Mouse (Mus musculus) limb, embryonic 14.5 days (tissue): ENCODE measurements at regions not wholly inside any gene's neighbourhood (a gene's known extent, or its start where the extent isn't known, plus 50 kb on each side); places are given as distances from the start of the nearest gene placed in this dataset.

Experiments used
- ATAC-seq: fragments of 200-750 bp; cut with Nextera tagmentation; 2 replicates; pipeline ENCODE4 v1.8.0; 2017; ENCODE audit warnings: low read depth, moderate number of reproducible peaks, moderate TSS enrichment; ENCODE audit not compliant: low FRiP score
- DNase-seq: peaks from one replicate; pipeline ENCODE4 v3.0.0-alpha.2; 2015; ENCODE audit warnings: low spot score
- H3K27ac ChIP-seq: fragments of 300-500 bp; sonication (generic); replicated peaks from 2 replicates; pipeline ENCODE4 v1.5.1; 2014; ENCODE audit warnings: low read depth, mild to moderate bottlenecking, low read length, moderate library complexity, mixed read lengths
- H3K27me3 ChIP-seq: fragments of 300-500 bp; sonication (generic); 2 replicates; pipeline ENCODE4 v1.6.1; 2014; ENCODE audit warnings: low read length, mixed read lengths; ENCODE audit not compliant: control insufficient read depth, insufficient read depth
- H3K36me3 ChIP-seq: fragments of 300-500 bp; sonication (generic); 2 replicates; pipeline ENCODE4 v1.6.1; 2014; ENCODE audit warnings: mild to moderate bottlenecking, low read length, moderate library complexity, mixed read lengths; ENCODE audit not compliant: control insufficient read depth, insufficient read depth
- H3K4me1 ChIP-seq: fragments of 300-500 bp; sonication (generic); 2 replicates; pipeline ENCODE4 v1.6.1; 2014; ENCODE audit warnings: antibody characterized with exemption, low read length, mixed read lengths; ENCODE audit not compliant: control insufficient read depth, insufficient read depth
- H3K4me2 ChIP-seq: fragments of 300-500 bp; sonication (generic); replicated peaks from 2 replicates; pipeline ENCODE4 v1.6.1; 2014; ENCODE audit warnings: low read depth, mild to moderate bottlenecking, low read length, moderate library complexity; ENCODE audit not compliant: severe bottlenecking
- H3K4me3 ChIP-seq: fragments of 300-500 bp; sonication (generic); replicated peaks from 2 replicates; pipeline ENCODE4 v1.5.1; 2014; ENCODE audit warnings: low read length
- H3K9ac ChIP-seq: fragments of 300-500 bp; sonication (generic); 2 replicates; pipeline ENCODE4 v1.6.1; 2014; ENCODE audit warnings: mild to moderate bottlenecking, low read depth, low read length, moderate library complexity; ENCODE audit not compliant: severe bottlenecking
- H3K9me3 ChIP-seq: fragments of 300-500 bp; sonication (generic); 2 replicates; pipeline ENCODE4 v1.6.1; 2016; ENCODE audit warnings: low read length; ENCODE audit not compliant: control insufficient read depth
- POLR2A ChIP-seq: fragments of 200-500 bp; IDR thresholded peaks from 2 replicates; pipeline ENCODE4 v1.8.0; 2012; ENCODE audit warnings: inconsistent platforms, mild to moderate bottlenecking, moderate library complexity, borderline replicate concordance; ENCODE audit not compliant: insufficient read depth, insufficient read length; ENCODE audit errors: extremely low read depth
- whole genome bisulfite sequencing: fragments of 180-500 bp; shearing (Covaris S2); extraction: QIAGEN DNeasy Blood & Tissue Kit; methylation state at CpG from one replicate; pipeline ENCODE4 v1.1.7; 2014; 5-methylcytosine and 5-hydroxymethylcytosine counted together

- 77% methylated on average over 6 of the region's 6 CpGs for WGBS
- Histone ChIP-seq H3K9ac (no peak overlapping the region), H3K4me3 (no peak overlapping the region), H3K9me3 (peaks cover 6% of the 10 kb centered on the region), H3K4me1 (no peaks in the 10 kb centered on the region), H3K36me3 (no peaks in the 10 kb centered on the region), H3K4me2 (no peak overlapping the region), H3K27ac (no peak overlapping the region), H3K27me3 (no peaks in the 10 kb centered on the region)
- no peak for DNase-seq
- TF ChIP-seq POLR2A = no peak
- ATAC-seq = no peak
Observed at GRCm38 (mm10) chr10:53466261-53466660, 86.5 kb upstream of the Cep85l start.

GRCm38 (mm10) chr10:53464581-53464980, 84.8 kb upstream of the Cep85l start:
- Histone ChIP-seq H3K4me3 (no peak overlapping the region), H3K9ac (no peak overlapping the region), H3K4me2 (no peak overlapping the region), H3K4me1 (no peaks in the 10 kb centered on the region), H3K9me3 (no peaks in the 10 kb centered on the region), H3K36me3 (no peaks in the 10 kb centered on the region), H3K27ac (no peak overlapping the region), H3K27me3 (no peaks in the 10 kb centered on the region)
- ATAC-seq (no peak), DNase-seq (no peak)
- no peak for TF ChIP-seq POLR2A

- no peaks in the 10 kb centered on the region for H3K36me3 ChIP-seq
- no peak overlapping the region for H3K4me3 ChIP-seq
- no peak for DNase-seq
- no peaks in the 10 kb centered on the region for H3K27me3 ChIP-seq
- no peak overlapping the region for H3K27ac ChIP-seq
- H3K9me3 ChIP-seq = no peaks in the 10 kb centered on the region
- no peak for ATAC-seq
- H3K4me1 ChIP-seq = no peaks in the 10 kb centered on the region
- WGBS = 71% methylated on average over 6 of the region's 6 CpGs
- H3K9ac ChIP-seq = no peak overlapping the region
- H3K4me2 ChIP-seq = no peak overlapping the region
- no peak for TF ChIP-seq POLR2A
Observed at GRCm38 (mm10) chr10:53464006-53464405, 84.3 kb upstream of the Cep85l start.

GRCm38 (mm10) chr10:53463471-53463870, 83.7 kb upstream of the Cep85l start:
- no peak overlapping the region for H3K4me3 ChIP-seq
- DNase-seq (no peak), ATAC-seq (no peak)
- TF ChIP-seq POLR2A = no peak
- no peaks in the 10 kb centered on the region for H3K36me3 ChIP-seq
- H3K27me3 ChIP-seq = no peaks in the 10 kb centered on the region
- H3K9me3 ChIP-seq = no peaks in the 10 kb centered on the region
- WGBS = 52% methylated on average over 3 of the region's 3 CpGs
- no peak overlapping the region for H3K9ac ChIP-seq
- no peaks in the 10 kb centered on the region for H3K4me1 ChIP-seq
- H3K27ac ChIP-seq = no peak overlapping the region
- no peak overlapping the region for H3K4me2 ChIP-seq

- H3K9me3 ChIP-seq = no peaks in the 10 kb centered on the region
- H3K27ac ChIP-seq = no peak overlapping the region
- H3K36me3 ChIP-seq = no peaks in the 10 kb centered on the region
- no peak for DNase-seq
- no peaks in the 10 kb centered on the region for H3K27me3 ChIP-seq
- no peaks in the 10 kb centered on the region for H3K4me1 ChIP-seq
- no peak for TF ChIP-seq POLR2A
- H3K4me2 ChIP-seq = no peak overlapping the region
- ATAC-seq = no peak
- no peak overlapping the region for H3K9ac ChIP-seq
- WGBS = 51% methylated on average over 15 of the region's 15 CpGs
- no peak overlapping the region for H3K4me3 ChIP-seq
Observed at GRCm38 (mm10) chr10:53462449-53463308, 82.9 kb upstream of the Cep85l start.
